Mouse (Mus musculus): ENCODE data around the gene Wscd1.

GRCm38 (mm10) chr11:71817341-71817740 is 67.6 kb downstream of the Wscd1 start:
- TF ChIP-seq CTCF (IDR thresholded peaks at IDR 0.05; ENCODE audit: low read depth) (no peak), EP300 (IDR thresholded peaks at IDR 0.05; ENCODE audit: low read depth) (no peak)
